Mouse (Mus musculus) liver, embryonic 13.5 days (tissue): ENCODE measurements around the gene Dnaic1. TPM values are rescaled to one million over a fixed set of nuclear protein-coding genes. Genes with fewer than 3 reads are reported as not detected.
A peak's percentile ranks its signal among the peaks of the same experiment; 100 is the strongest.

ENCODE experiments used
- ATAC-seq: fragments of 200-750 bp; cut with Nextera tagmentation; 2 replicates; pipeline ENCODE4 v1.8.0; 2017; ENCODE audit warnings: low read depth, mild to moderate bottlenecking, moderate number of reproducible peaks, moderate library complexity
- DNase-seq: peaks from one replicate; pipeline ENCODE4 v3.0.0; 2022
- H3K27ac ChIP-seq: fragments of 300-500 bp; sonication (generic); 2 replicates; pipeline ENCODE4 v1.5.1; 2015; ENCODE audit warnings: moderate library complexity, mild to moderate bottlenecking, inconsistent platforms
- H3K27me3 ChIP-seq: fragments of 300-500 bp; sonication (generic); 2 replicates; pipeline ENCODE4 v1.6.1; 2015; ENCODE audit warnings: mild to moderate bottlenecking, inconsistent platforms
- H3K36me3 ChIP-seq: fragments of 300-500 bp; sonication (generic); 2 replicates; pipeline ENCODE4 v1.6.1; 2015; ENCODE audit warnings: mild to moderate bottlenecking, inconsistent platforms
- H3K4me1 ChIP-seq: fragments of 300-500 bp; sonication (generic); replicated peaks from 2 replicates; pipeline ENCODE4 v1.6.1; 2015; ENCODE audit warnings: inconsistent platforms
- H3K4me2 ChIP-seq: fragments of 300-500 bp; sonication (generic); 2 replicates; pipeline ENCODE4 v1.6.1; 2015; ENCODE audit warnings: inconsistent platforms, mild to moderate bottlenecking, moderate library complexity
- H3K4me3 ChIP-seq: fragments of 300-500 bp; sonication (generic); replicated peaks from 2 replicates; pipeline ENCODE4 v1.5.1; 2015; ENCODE audit warnings: mild to moderate bottlenecking, inconsistent platforms
- H3K9ac ChIP-seq: fragments of 300-500 bp; sonication (generic); 2 replicates; pipeline ENCODE4 v1.6.1; 2015; ENCODE audit warnings: mild to moderate bottlenecking, inconsistent platforms
- H3K9me3 ChIP-seq: fragments of 300-500 bp; sonication (generic); replicated peaks from 2 replicates; pipeline ENCODE4 v1.6.1; 2016; ENCODE audit warnings: inconsistent platforms
- WGBS: fragments of 180-500 bp; shearing (Covaris S2); methylation state at CpG from one replicate; pipeline ENCODE4 v1.1.7; 2015; ENCODE audit not compliant: insufficient replicate concordance; 5-methylcytosine and 5-hydroxymethylcytosine counted together
- polyA plus RNA-seq: library from polyadenylated mRNA; unstranded; fragments of >200 nt; fragmentation: Nextera tagmentation; extraction: Ambion mirVana; gene quantifications from 2 replicates; pipeline ENCODE4 v1.2.1, GENCODE M21; 2015

Dnaic1 gene
- polyA plus RNA-seq, 1 experiment from 2014 or later = 1.4 TPM

- WGBS = 24% methylated on average over 5 of the region's 5 CpGs
- H3K9me3 ChIP-seq = no peaks in the 10 kb centered on the region
- peaks cover 43% of the 10 kb centered on the region for H3K27me3 ChIP-seq
- no peak overlapping the region for H3K27ac ChIP-seq
- no peak overlapping the region for H3K4me2 ChIP-seq
- no peak overlapping the region for H3K4me3 ChIP-seq
- H3K36me3 ChIP-seq = no peaks in the 10 kb centered on the region
- DNase-seq (no peak), ATAC-seq (no peak)
- H3K4me1 ChIP-seq = peaks cover 20% of the 10 kb centered on the region
- no peak overlapping the region for H3K9ac ChIP-seq
These were observed 1.9 kb downstream of the Dnaic1 start for GRCm38 (mm10) chr4:41571490-41571889.

- WGBS = 59% methylated on average over 4 of the region's 4 CpGs
- Histone ChIP-seq H3K27ac (no peak overlapping the region), H3K36me3 (no peaks in the 10 kb centered on the region), H3K27me3 (peaks cover 23% of the 10 kb centered on the region), H3K9me3 (no peaks in the 10 kb centered on the region), H3K4me2 (no peak overlapping the region), H3K4me3 (no peak overlapping the region), H3K4me1 (peaks cover 16% of the 10 kb centered on the region), H3K9ac (no peak overlapping the region)
- ATAC-seq = no peak
- no peak for DNase-seq
These were observed 3.9 kb downstream of the Dnaic1 start for GRCm38 (mm10) chr4:41573492-41573891.

- ATAC-seq (no peak), DNase-seq (no peak)
- no peak overlapping the region for H3K4me2 ChIP-seq
- H3K27ac ChIP-seq = no peak overlapping the region
- H3K27me3 ChIP-seq = peaks cover 7% of the 10 kb centered on the region; the same call in 1 of the 2 replicates
- WGBS = 53% methylated on average over 6 of the region's 6 CpGs
- no peaks in the 10 kb centered on the region for H3K9me3 ChIP-seq
- no peak overlapping the region for H3K4me3 ChIP-seq
- no peaks in the 10 kb centered on the region for H3K4me1 ChIP-seq
- no peak overlapping the region for H3K9ac ChIP-seq
- H3K36me3 ChIP-seq = no peaks in the 10 kb centered on the region
These were observed 6.3 kb downstream of the Dnaic1 start for GRCm38 (mm10) chr4:41575914-41576313.

GRCm38 (mm10) chr4:41583353-41583752 is 13.8 kb downstream of the Dnaic1 start:
- Histone ChIP-seq H3K9me3 (no peaks in the 10 kb centered on the region), H3K36me3 (no peaks in the 10 kb centered on the region), H3K27me3 (no peaks in the 10 kb centered on the region), H3K4me3 (no peak overlapping the region), H3K9ac (no peak overlapping the region), H3K4me1 (no peaks in the 10 kb centered on the region), H3K27ac (no peak overlapping the region), H3K4me2 (no peak overlapping the region)
- WGBS = 73% methylated on average over 7 of the region's 7 CpGs
- no peak for DNase-seq
- no peak for ATAC-seq

GRCm38 (mm10) chr4:41602818-41603217 is 33.2 kb downstream of the Dnaic1 start:
- no peak for DNase-seq
- ATAC-seq = no peak
- H3K36me3 ChIP-seq = no peaks in the 10 kb centered on the region
- no peak overlapping the region for H3K9ac ChIP-seq
- H3K27me3 ChIP-seq = no peaks in the 10 kb centered on the region
- WGBS = 20% methylated on average over 4 of the region's 4 CpGs
- no peak overlapping the region for H3K27ac ChIP-seq
- H3K4me2 ChIP-seq = no peak overlapping the region
- H3K9me3 ChIP-seq = no peaks in the 10 kb centered on the region
- H3K4me3 ChIP-seq = no peak overlapping the region
- no peaks in the 10 kb centered on the region for H3K4me1 ChIP-seq

GRCm38 (mm10) chr4:41604476-41605396 is 35.2 kb downstream of the Dnaic1 start:
- DNase-seq (no peak), ATAC-seq (no peak)
- Histone ChIP-seq H3K4me1 (no peaks in the 10 kb centered on the region), H3K36me3 (no peaks in the 10 kb centered on the region), H3K4me2 (no peak overlapping the region), H3K27ac (no peak overlapping the region), H3K4me3 (no peak overlapping the region), H3K9ac (no peak overlapping the region), H3K9me3 (no peaks in the 10 kb centered on the region), H3K27me3 (no peaks in the 10 kb centered on the region)
- 36% methylated on average over 8 of the region's 8 CpGs for WGBS

- H3K9ac ChIP-seq = no peak overlapping the region
- H3K36me3 ChIP-seq = no peaks in the 10 kb centered on the region
- H3K4me1 ChIP-seq = no peaks in the 10 kb centered on the region
- no peak overlapping the region for H3K27ac ChIP-seq
- no peaks in the 10 kb centered on the region for H3K27me3 ChIP-seq
- DNase-seq (no peak), ATAC-seq (no peak)
- no peak overlapping the region for H3K4me3 ChIP-seq
- H3K9me3 ChIP-seq = no peaks in the 10 kb centered on the region
- WGBS = 23% methylated on average over 4 of the region's 4 CpGs
- H3K4me2 ChIP-seq = no peak overlapping the region
These were observed 37.2 kb downstream of the Dnaic1 start for GRCm38 (mm10) chr4:41606784-41607183.

GRCm38 (mm10) chr4:41609681-41610593 is 40.4 kb downstream of the Dnaic1 start:
- H3K9ac ChIP-seq = no peak overlapping the region
- no peak overlapping the region for H3K27ac ChIP-seq
- H3K27me3 ChIP-seq = no peaks in the 10 kb centered on the region; the same call in 1 of the 2 replicates
- no peaks in the 10 kb centered on the region for H3K36me3 ChIP-seq
- H3K4me2 ChIP-seq = no peak overlapping the region
- DNase-seq (no peak), ATAC-seq (no peak)
- 61% methylated on average over 10 of the region's 10 CpGs for WGBS
- no peak overlapping the region for H3K4me3 ChIP-seq
- no peaks in the 10 kb centered on the region for H3K9me3 ChIP-seq
- H3K4me1 ChIP-seq = no peaks in the 10 kb centered on the region

- Histone ChIP-seq H3K4me1 (no peaks in the 10 kb centered on the region), H3K9me3 (no peaks in the 10 kb centered on the region), H3K4me3 (no peak overlapping the region), H3K27ac (no peak overlapping the region), H3K27me3 (no peaks in the 10 kb centered on the region; the same call in 1 of the 2 replicates), H3K36me3 (no peaks in the 10 kb centered on the region), H3K4me2 (no peak overlapping the region), H3K9ac (no peak overlapping the region)
- WGBS = 48% methylated on average over 6 of the region's 6 CpGs
- no peak for ATAC-seq
- no peak for DNase-seq
These were observed 41.0 kb downstream of the Dnaic1 start for GRCm38 (mm10) chr4:41610594-41610980.

GRCm38 (mm10) chr4:41612166-41612565 is 42.6 kb downstream of the Dnaic1 start:
- Histone ChIP-seq H3K9me3 (no peaks in the 10 kb centered on the region), H3K4me2 (no peak overlapping the region), H3K4me1 (no peaks in the 10 kb centered on the region), H3K4me3 (no peak overlapping the region), H3K27ac (no peak overlapping the region), H3K27me3 (no peaks in the 10 kb centered on the region; the same call in 1 of the 2 replicates), H3K9ac (no peak overlapping the region), H3K36me3 (no peaks in the 10 kb centered on the region)
- WGBS = 40% methylated on average over 8 of the region's 8 CpGs
- no peak for ATAC-seq
- DNase-seq = no peak

- Histone ChIP-seq H3K36me3 (no peaks in the 10 kb centered on the region), H3K4me3 (no peak overlapping the region), H3K4me1 (no peaks in the 10 kb centered on the region), H3K9me3 (no peaks in the 10 kb centered on the region), H3K27ac (no peak overlapping the region), H3K9ac (no peak overlapping the region), H3K4me2 (no peak overlapping the region), H3K27me3 (no peaks in the 10 kb centered on the region; the same call in 1 of the 2 replicates)
- 5% methylated on average over 7 of the region's 7 CpGs for WGBS
- no peak for ATAC-seq
- DNase-seq = peak; percentile 14
These were observed 44.6 kb downstream of the Dnaic1 start for GRCm38 (mm10) chr4:41614156-41614555.
